Mouse (Mus musculus) ES-E14 (cell line): Measurements from ENCODE around the gene Sds. TPM values are rescaled to one million over a fixed set of nuclear protein-coding genes. Genes with fewer than 3 reads are reported as not detected.

ENCODE experiments used
- DNase-seq: peaks from one replicate; pipeline ENCODE4 v3.0.0-alpha.2; 2013; ENCODE audit warnings: low read depth, low spot score
- H3K27ac ChIP-seq: 2 replicates; pipeline ENCODE4 v1.5.1; 2012; ENCODE audit warnings: low read depth, mild to moderate bottlenecking, low read length, moderate library complexity, mixed read lengths; ENCODE audit not compliant: poor library complexity, insufficient read depth, severe bottlenecking
- H3K36me3 ChIP-seq: 2 replicates; pipeline ENCODE4 v1.6.1; 2012; ENCODE audit warnings: mild to moderate bottlenecking, low read length, moderate library complexity, mixed read lengths; ENCODE audit not compliant: control insufficient read depth, poor library complexity, insufficient read depth, severe bottlenecking
- H3K4me1 ChIP-seq, 2 experiments: fragments of 150-350 bp in 1 of 2; sonication (generic) in 1 of 2; 2 replicates each; pipeline ENCODE4 v1.6.1; 2012; ENCODE audit warnings: low read length in 2 of 2, mild to moderate bottlenecking in 1 of 2, mixed read lengths in 1 of 2; ENCODE audit not compliant: control insufficient read depth in 2 of 2, insufficient read depth in 2 of 2, poor library complexity in 1 of 2
- H3K4me3 ChIP-seq, 2 experiments: fragments of 150-350 bp in 1 of 2; sonication (generic) in 1 of 2; 2 replicates each; pipeline ENCODE4 v1.5.1; 2012; ENCODE audit warnings: low read length in 2 of 2, low read depth in 1 of 2, mild to moderate bottlenecking in 1 of 2, mixed read lengths in 1 of 2; ENCODE audit not compliant: insufficient read depth in 1 of 2, poor library complexity in 1 of 2, severe bottlenecking in 1 of 2
- H3K9ac ChIP-seq: 2 replicates; pipeline ENCODE4 v1.6.1; 2012; ENCODE audit warnings: low read depth, mild to moderate bottlenecking, low read length, mixed read lengths; ENCODE audit not compliant: poor library complexity, insufficient read depth, severe bottlenecking
- H3K9me3 ChIP-seq: fragments of 150-350 bp; sonication (generic); 2 replicates; pipeline ENCODE4 v1.6.1; 2012; ENCODE audit warnings: low read depth, mild to moderate bottlenecking, low read length; ENCODE audit not compliant: control insufficient read depth, insufficient read depth
- CHD2 ChIP-seq: IDR thresholded peaks from 2 replicates; pipeline ENCODE4 v1.6.1; 2014; ENCODE audit warnings: mild to moderate bottlenecking, low read depth, low read length, inconsistent platforms
- HCFC1 ChIP-seq: IDR thresholded peaks from 2 replicates; pipeline ENCODE4 v1.6.1; 2012; ENCODE audit warnings: low read length, inconsistent platforms, borderline replicate concordance; ENCODE audit not compliant: insufficient read depth
- MAFK ChIP-seq: IDR thresholded peaks from 2 replicates; pipeline ENCODE4 v1.6.1; 2014; ENCODE audit warnings: mild to moderate bottlenecking, low read depth, low read length, inconsistent platforms; ENCODE audit not compliant: insufficient read depth
- ZC3H11A ChIP-seq: IDR thresholded peaks from 2 replicates; pipeline ENCODE4 v1.6.1; 2012; ENCODE audit warnings: low read depth, mild to moderate bottlenecking, inconsistent platforms, low read length, borderline replicate concordance
- ZNF384 ChIP-seq: IDR thresholded peaks from 2 replicates; pipeline ENCODE4 v1.6.1; 2012; ENCODE audit warnings: low read depth, low read length, inconsistent platforms
- in situ Hi-C, 2 experiments: fragments of 600-800 bp; cut with MboI; formaldehyde crosslinking; loops; one replicate each; pipeline ENCODE4 v1.15.1; 2025; ENCODE audit warnings: low sequenced_read_pairs in 2 of 2, inconsistent platforms in 1 of 2; ENCODE audit not compliant: unreplicated experiment in 2 of 2
- total RNA-seq: library from RNA; depleted of rRNA; stranded (reverse); fragments of 300-350 nt; gene quantifications from 2 replicates; pipeline ENCODE4 v1.2.3, GENCODE M21; 2012

Sds gene
- total RNA-seq, 1 experiment, result 0.22 TPM

DNA sequence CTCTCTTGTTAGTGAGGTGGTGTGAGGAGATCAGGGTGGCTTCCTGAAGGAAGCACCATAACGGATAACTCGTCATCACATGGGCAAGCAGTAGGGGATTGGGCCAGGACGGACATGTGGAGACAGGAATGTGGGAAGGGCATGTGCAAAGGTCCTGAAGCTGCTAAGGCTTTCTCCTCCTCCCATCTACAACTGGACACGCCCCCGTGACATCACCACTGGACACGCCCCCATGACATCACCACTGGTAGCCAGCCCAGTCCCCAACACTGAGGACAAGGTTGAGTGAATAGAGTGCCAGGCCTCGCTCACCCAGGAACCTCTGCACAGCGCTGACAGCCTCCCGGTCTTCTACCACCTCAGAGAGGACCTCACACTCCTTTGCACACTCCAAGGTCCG, 17.2 kb upstream of the Sds start:
- H3K27ac ChIP-seq, result no peak overlapping the region; the same call in 1 of the 2 replicates
- in situ Hi-C loops, result no loop called here
- H3K9ac ChIP-seq, result no peak overlapping the region
- no peak overlapping the region for H3K4me3 ChIP-seq
- H3K4me1 ChIP-seq, result peaks cover 3 to 13% of the 10 kb centered on the region in 2 experiments; a peak in 3 of 4 replicates
- H3K9me3 ChIP-seq, result no peaks in the 10 kb centered on the region
- no peak for DNase-seq
- H3K36me3 ChIP-seq, result no peaks in the 10 kb centered on the region
- TF ChIP-seq CHD2, result no peak
- no peak for TF ChIP-seq HCFC1
- no peak for TF ChIP-seq MAFK
- TF ChIP-seq ZC3H11A, result no peak
- no peak for TF ChIP-seq ZNF384

DNA sequence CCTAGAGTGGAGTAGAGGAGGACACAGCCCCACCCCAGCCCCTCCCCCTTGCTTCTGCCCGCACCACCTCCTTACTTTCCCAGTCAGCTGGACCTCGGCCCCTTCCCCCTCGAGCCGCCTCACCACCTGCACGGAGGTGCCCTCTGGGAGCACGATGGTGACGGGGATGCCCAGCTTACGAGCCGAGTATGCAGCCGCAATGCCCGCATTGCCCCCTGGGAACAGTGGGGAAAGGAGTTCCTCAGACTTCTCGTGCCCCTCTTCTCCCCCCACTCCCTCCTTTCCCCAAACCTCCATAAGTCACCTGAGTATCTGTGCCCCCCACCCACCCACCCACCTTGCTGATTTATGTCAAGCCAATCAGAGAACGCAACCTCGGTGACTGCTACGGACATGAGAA, 14.4 kb upstream of the Sds start:
- no peaks in the 10 kb centered on the region for H3K9me3 ChIP-seq
- TF ChIP-seq MAFK (no peak), CHD2 (no peak), HCFC1 (no peak), ZC3H11A (no peak), ZNF384 (no peak)
- no peak for DNase-seq
- H3K9ac ChIP-seq, result no peak overlapping the region
- no peak overlapping the region for H3K4me3 ChIP-seq
- H3K27ac ChIP-seq, result no peak overlapping the region; the same call in 1 of the 2 replicates
- H3K4me1 ChIP-seq, result peaks cover 0 to 9% of the 10 kb centered on the region in 2 experiments; a peak in 2 of 4 replicates
- in situ Hi-C loops, result no loop called here
- H3K36me3 ChIP-seq, result no peaks in the 10 kb centered on the region

DNA sequence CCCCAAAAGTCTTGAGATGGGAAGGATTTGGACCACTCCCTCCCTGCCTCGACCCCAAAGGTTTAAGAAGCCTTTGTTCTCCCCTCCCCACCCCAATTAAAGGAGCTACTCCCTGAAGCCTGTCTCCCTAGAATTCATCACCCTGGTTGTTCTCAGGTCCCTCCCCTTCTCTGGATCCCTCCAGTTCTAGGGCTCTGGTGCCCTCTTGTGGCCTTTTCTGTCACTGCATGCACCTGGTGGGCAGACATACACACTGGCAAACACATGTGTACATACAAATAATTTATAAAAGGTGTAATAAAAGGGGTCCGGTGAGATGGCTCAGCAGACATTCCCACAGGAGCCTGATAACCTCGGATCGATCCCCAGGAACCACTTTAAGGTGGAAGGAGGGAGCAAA, 12.0 kb upstream of the Sds start:
- DNase-seq, result peak; percentile 78
- in situ Hi-C loops, result no loop called here

DNA sequence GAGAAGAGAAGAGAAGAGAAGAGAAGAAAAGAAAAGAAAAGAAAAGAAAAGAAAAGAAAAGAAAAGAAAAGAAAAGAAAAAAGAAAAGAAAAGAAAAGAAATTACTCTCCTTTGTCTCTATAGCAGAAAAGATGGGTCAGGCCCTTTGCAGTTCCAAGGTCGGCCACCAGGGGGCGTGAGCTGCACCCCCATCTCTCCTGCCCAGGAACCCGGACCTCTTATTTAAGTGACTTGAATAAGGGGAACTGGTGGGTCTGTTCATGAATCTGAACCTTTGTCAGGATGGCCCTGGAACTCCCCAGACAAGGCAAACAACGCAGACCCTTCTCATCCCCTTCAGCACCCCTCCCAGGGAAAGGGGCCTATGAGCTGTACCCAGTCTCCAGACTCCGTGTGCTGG, 11.3 kb upstream of the Sds start:
- DNase-seq, result no peak

More for the DNA sequence above, 12.0 kb upstream of the Sds start:
- Histone ChIP-seq H3K27ac (no peak overlapping the region), H3K36me3 (no peaks in the 10 kb centered on the region), H3K4me3 (no peak overlapping the region), H3K4me1 (peaks cover 0 to 1% of the 10 kb centered on the region in 2 experiments; a peak in 1 of 4 replicates), H3K9ac (no peak overlapping the region), H3K9me3 (no peaks in the 10 kb centered on the region)
- TF ChIP-seq HCFC1 (no peak), ZNF384 (no peak), CHD2 (no peak), ZC3H11A (peak; percentile 45; the same call in 1 of the 2 replicates), MAFK (no peak)

DNA sequence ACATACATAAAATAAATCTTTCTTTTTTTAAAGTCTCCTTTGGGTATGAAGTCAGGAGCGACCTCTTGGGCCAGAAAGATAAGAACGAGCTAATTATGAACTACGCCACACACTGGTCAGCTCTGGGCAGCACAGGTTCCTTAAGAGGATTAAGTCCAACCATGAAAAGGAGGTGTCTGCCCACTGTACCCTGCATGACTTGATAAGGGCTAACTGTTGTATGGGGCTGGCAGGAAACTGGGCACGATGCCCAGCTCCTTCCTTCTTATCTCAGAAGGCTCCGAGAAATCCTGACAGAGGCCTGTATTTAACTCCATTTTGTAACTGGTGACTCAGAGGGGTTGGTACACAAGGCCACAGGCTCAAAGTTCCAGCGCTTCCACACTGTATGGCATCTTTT, 10.5 kb upstream of the Sds start:
- no peaks in the 10 kb centered on the region for H3K36me3 ChIP-seq
- H3K9ac ChIP-seq, result no peak overlapping the region
- H3K4me3 ChIP-seq, result no peak overlapping the region
- in situ Hi-C loops, result no loop called here
- no peak overlapping the region for H3K27ac ChIP-seq
- DNase-seq, result no peak
- H3K4me1 ChIP-seq, result no peaks in the 10 kb centered on the region
- TF ChIP-seq MAFK (no peak), CHD2 (no peak), HCFC1 (no peak), ZC3H11A (no peak), ZNF384 (no peak)
- no peaks in the 10 kb centered on the region for H3K9me3 ChIP-seq

More for the DNA sequence above, 11.3 kb upstream of the Sds start:
- Histone ChIP-seq H3K9me3 (no peaks in the 10 kb centered on the region), H3K9ac (no peak overlapping the region), H3K4me1 (no peaks in the 10 kb centered on the region), H3K36me3 (no peaks in the 10 kb centered on the region), H3K27ac (no peak overlapping the region), H3K4me3 (no peak overlapping the region)
- in situ Hi-C loops, result no loop called here
- no peak for TF ChIP-seq HCFC1
- TF ChIP-seq ZNF384, result no peak
- no peak for TF ChIP-seq CHD2
- no peak for TF ChIP-seq MAFK
- no peak for TF ChIP-seq ZC3H11A
